Mouse (Mus musculus): ENCODE data around the gene Slit3. TPM values are rescaled to one million over a fixed set of nuclear protein-coding genes. Genes with fewer than 3 reads are reported as not detected.

Gene Slit3
- 9.0 and 14.8 TPM in 2 replicates for polyA plus RNA-seq (2015; fragmentation: Nextera tagmentation; extraction: Ambion mirVana)

GRCm38 (mm10) chr11:35120894-35121610, at the start of gene Slit3:
Gene Slit3, plus strand, starts transcription at chr11:35121224.
- Histone ChIP-seq H3K9me3 (ENCODE audit: control insufficient read depth, low read length) (no peaks in the 10 kb centered on the region), H3K36me3 (ENCODE audit: control insufficient read depth, insufficient read depth, low read length) (no peaks in the 10 kb centered on the region), H3K4me1 (ENCODE audit: control insufficient read depth, insufficient read depth, low read depth, low read length) (peaks cover 14% of the 10 kb centered on the region), H3K4me2 (ENCODE audit: low read length) (peak within 1 kb of the TSS; percentile 99), H3K9ac (ENCODE audit: low read depth, low read length) (peak within 1 kb of the TSS; percentile 70), H3K4me3 (ENCODE audit: low read length) (peak within 1 kb of the TSS; percentile 70), H3K27ac (ENCODE audit: low read depth, low read length) (peak within 1 kb of the TSS; percentile 34; the same call in 1 of the 2 replicates), H3K27me3 (replicated peaks; ENCODE audit: control insufficient read depth, insufficient read depth, low read length) (peaks cover 16% of the 10 kb centered on the region)
- 0% methylated on average over 52 of the region's 75 CpGs for WGBS
- peak; percentile 83 for ATAC-seq

GRCm38 (mm10) chr11:35071451-35071850, 49.6 kb upstream of the Slit3 start:
- no peak for ATAC-seq
- WGBS, result 85% methylated on average over 1 of the region's 1 CpGs
- Histone ChIP-seq H3K9ac (ENCODE audit: low read depth, low read length) (no peak overlapping the region), H3K36me3 (ENCODE audit: control insufficient read depth, insufficient read depth, low read length) (no peaks in the 10 kb centered on the region), H3K27ac (ENCODE audit: low read depth, low read length) (no peak overlapping the region), H3K4me2 (ENCODE audit: low read length) (no peak overlapping the region), H3K4me3 (ENCODE audit: low read length) (no peak overlapping the region), H3K27me3 (replicated peaks; ENCODE audit: control insufficient read depth, insufficient read depth, low read length) (no peaks in the 10 kb centered on the region), H3K4me1 (ENCODE audit: control insufficient read depth, insufficient read depth, low read depth, low read length) (no peaks in the 10 kb centered on the region), H3K9me3 (ENCODE audit: control insufficient read depth, low read length) (no peaks in the 10 kb centered on the region)

DNA sequence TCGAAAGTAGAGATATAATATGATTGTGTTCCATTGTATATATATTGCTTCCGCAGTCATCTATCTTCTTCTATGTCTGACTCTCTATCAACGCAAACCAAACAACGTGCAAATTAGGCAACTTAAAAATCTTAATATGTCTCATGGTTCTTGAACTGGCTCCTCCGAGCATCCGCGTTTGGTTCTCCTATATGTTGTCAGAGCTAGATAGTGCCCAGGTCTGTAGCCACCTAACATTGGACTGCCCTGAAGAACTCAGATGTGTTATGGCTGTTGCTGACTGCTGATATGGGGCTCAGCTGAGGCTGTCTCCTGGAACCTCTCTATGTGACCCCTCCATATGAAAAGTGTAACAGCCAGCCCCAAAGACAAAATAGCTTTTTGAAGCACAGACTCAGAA, 45.6 kb upstream of the Slit3 start:
- no peaks in the 10 kb centered on the region for H3K36me3 ChIP-seq (ENCODE audit: control insufficient read depth, insufficient read depth, low read length)
- H3K4me1 ChIP-seq (ENCODE audit: control insufficient read depth, insufficient read depth, low read depth, low read length), result no peaks in the 10 kb centered on the region
- no peak overlapping the region for H3K4me2 ChIP-seq (ENCODE audit: low read length)
- H3K9ac ChIP-seq (ENCODE audit: low read depth, low read length), result no peak overlapping the region
- ATAC-seq, result no peak
- no peaks in the 10 kb centered on the region for H3K27me3 ChIP-seq (replicated peaks; ENCODE audit: control insufficient read depth, insufficient read depth, low read length)
- H3K27ac ChIP-seq (ENCODE audit: low read depth, low read length), result no peak overlapping the region
- no peaks in the 10 kb centered on the region for H3K9me3 ChIP-seq (ENCODE audit: control insufficient read depth, low read length)
- no peak overlapping the region for H3K4me3 ChIP-seq (ENCODE audit: low read length)
- 98% methylated on average over 7 of the region's 7 CpGs for WGBS

GRCm38 (mm10) chr11:35080451-35081125, 40.4 kb upstream of the Slit3 start:
- ATAC-seq, result 0 out of 2 replicates have a peak, but pooled peaks have one; percentile 37
- Histone ChIP-seq H3K9me3 (ENCODE audit: control insufficient read depth, low read length) (no peaks in the 10 kb centered on the region), H3K4me1 (ENCODE audit: control insufficient read depth, insufficient read depth, low read depth, low read length) (no peaks in the 10 kb centered on the region), H3K27me3 (replicated peaks; ENCODE audit: control insufficient read depth, insufficient read depth, low read length) (no peaks in the 10 kb centered on the region), H3K27ac (ENCODE audit: low read depth, low read length) (no peak overlapping the region), H3K4me3 (ENCODE audit: low read length) (no peak overlapping the region), H3K36me3 (ENCODE audit: control insufficient read depth, insufficient read depth, low read length) (no peaks in the 10 kb centered on the region), H3K4me2 (ENCODE audit: low read length) (no peak overlapping the region), H3K9ac (ENCODE audit: low read depth, low read length) (no peak overlapping the region)
- WGBS, result 23% methylated on average over 8 of the region's 8 CpGs

GRCm38 (mm10) chr11:35082297-35082696, 38.7 kb upstream of the Slit3 start:
- H3K36me3 ChIP-seq (ENCODE audit: control insufficient read depth, insufficient read depth, low read length), result no peaks in the 10 kb centered on the region
- 88% methylated on average over 3 of the region's 3 CpGs for WGBS

GRCm38 (mm10) chr11:35083049-35083448, 38.0 kb upstream of the Slit3 start:
- H3K4me3 ChIP-seq (ENCODE audit: low read length), result no peak overlapping the region
- no peaks in the 10 kb centered on the region for H3K27me3 ChIP-seq (replicated peaks; ENCODE audit: control insufficient read depth, insufficient read depth, low read length)
- ATAC-seq, result no peak
- WGBS, result 63% methylated on average over 6 of the region's 6 CpGs
- H3K4me2 ChIP-seq (ENCODE audit: low read length), result no peak overlapping the region
- no peaks in the 10 kb centered on the region for H3K9me3 ChIP-seq (ENCODE audit: control insufficient read depth, low read length)
- H3K4me1 ChIP-seq (ENCODE audit: control insufficient read depth, insufficient read depth, low read depth, low read length), result no peaks in the 10 kb centered on the region
- no peak overlapping the region for H3K27ac ChIP-seq (ENCODE audit: low read depth, low read length)
- no peak overlapping the region for H3K9ac ChIP-seq (ENCODE audit: low read depth, low read length)
- H3K36me3 ChIP-seq (ENCODE audit: control insufficient read depth, insufficient read depth, low read length), result no peaks in the 10 kb centered on the region

More at GRCm38 (mm10) chr11:35082297-35082696, 38.7 kb upstream of the Slit3 start:
- no peaks in the 10 kb centered on the region for H3K9me3 ChIP-seq (ENCODE audit: control insufficient read depth, low read length)
- ATAC-seq, result no peak
- no peak overlapping the region for H3K4me3 ChIP-seq (ENCODE audit: low read length)
- H3K9ac ChIP-seq (ENCODE audit: low read depth, low read length), result no peak overlapping the region
- no peaks in the 10 kb centered on the region for H3K27me3 ChIP-seq (replicated peaks; ENCODE audit: control insufficient read depth, insufficient read depth, low read length)
- no peak overlapping the region for H3K4me2 ChIP-seq (ENCODE audit: low read length)
- H3K4me1 ChIP-seq (ENCODE audit: control insufficient read depth, insufficient read depth, low read depth, low read length), result no peaks in the 10 kb centered on the region
- H3K27ac ChIP-seq (ENCODE audit: low read depth, low read length), result no peak overlapping the region

GRCm38 (mm10) chr11:35085351-35085750, 35.7 kb upstream of the Slit3 start:
- Histone ChIP-seq H3K4me3 (ENCODE audit: low read length) (no peak overlapping the region), H3K27me3 (replicated peaks; ENCODE audit: control insufficient read depth, insufficient read depth, low read length) (no peaks in the 10 kb centered on the region), H3K9ac (ENCODE audit: low read depth, low read length) (no peak overlapping the region), H3K4me1 (ENCODE audit: control insufficient read depth, insufficient read depth, low read depth, low read length) (no peaks in the 10 kb centered on the region), H3K27ac (ENCODE audit: low read depth, low read length) (no peak overlapping the region), H3K36me3 (ENCODE audit: control insufficient read depth, insufficient read depth, low read length) (no peaks in the 10 kb centered on the region), H3K9me3 (ENCODE audit: control insufficient read depth, low read length) (no peaks in the 10 kb centered on the region), H3K4me2 (ENCODE audit: low read length) (no peak overlapping the region)
- 87% methylated on average over 11 of the region's 11 CpGs for WGBS
- no peak for ATAC-seq

- Histone ChIP-seq H3K4me3 (ENCODE audit: low read length) (no peak overlapping the region), H3K9me3 (ENCODE audit: control insufficient read depth, low read length) (no peaks in the 10 kb centered on the region), H3K27ac (ENCODE audit: low read depth, low read length) (no peak overlapping the region), H3K36me3 (ENCODE audit: control insufficient read depth, insufficient read depth, low read length) (no peaks in the 10 kb centered on the region), H3K27me3 (replicated peaks; ENCODE audit: control insufficient read depth, insufficient read depth, low read length) (no peaks in the 10 kb centered on the region), H3K4me1 (ENCODE audit: control insufficient read depth, insufficient read depth, low read depth, low read length) (no peaks in the 10 kb centered on the region), H3K9ac (ENCODE audit: low read depth, low read length) (no peak overlapping the region), H3K4me2 (ENCODE audit: low read length) (no peak overlapping the region)
- ATAC-seq, result no peak
- WGBS, result 54% methylated on average over 5 of the region's 5 CpGs
Measured at GRCm38 (mm10) chr11:35086029-35086428, 35.0 kb upstream of the Slit3 start.

- Histone ChIP-seq H3K9ac (ENCODE audit: low read depth, low read length) (no peak overlapping the region), H3K4me2 (ENCODE audit: low read length) (no peak overlapping the region), H3K4me3 (ENCODE audit: low read length) (no peak overlapping the region), H3K4me1 (ENCODE audit: control insufficient read depth, insufficient read depth, low read depth, low read length) (no peaks in the 10 kb centered on the region), H3K27me3 (replicated peaks; ENCODE audit: control insufficient read depth, insufficient read depth, low read length) (no peaks in the 10 kb centered on the region), H3K9me3 (ENCODE audit: control insufficient read depth, low read length) (no peaks in the 10 kb centered on the region), H3K27ac (ENCODE audit: low read depth, low read length) (no peak overlapping the region), H3K36me3 (ENCODE audit: control insufficient read depth, insufficient read depth, low read length) (no peaks in the 10 kb centered on the region)
- WGBS, result 85% methylated on average over 2 of the region's 2 CpGs
- no peak for ATAC-seq
Measured at GRCm38 (mm10) chr11:35087454-35087853, 33.6 kb upstream of the Slit3 start.

Data from hindbrain, embryonic 16.5 days (tissue).